Mouse (Mus musculus) lung, adult 18-20 months (tissue): ENCODE data around the gene Ivd.

Experiments used
- DNase-seq, 2 experiments: peaks; one replicate each; pipeline ENCODE4 v3.0.0; 2022; ENCODE audit warnings: mixed read lengths in 2 of 2

The Ivd gene

GRCm38 (mm10) chr2:118861454-118862339, at the start of gene Ivd:
Gene Ivd, plus strand, starts transcription at chr2:118861954.
- peak; percentile 95 to 97 for DNase-seq

DNA sequence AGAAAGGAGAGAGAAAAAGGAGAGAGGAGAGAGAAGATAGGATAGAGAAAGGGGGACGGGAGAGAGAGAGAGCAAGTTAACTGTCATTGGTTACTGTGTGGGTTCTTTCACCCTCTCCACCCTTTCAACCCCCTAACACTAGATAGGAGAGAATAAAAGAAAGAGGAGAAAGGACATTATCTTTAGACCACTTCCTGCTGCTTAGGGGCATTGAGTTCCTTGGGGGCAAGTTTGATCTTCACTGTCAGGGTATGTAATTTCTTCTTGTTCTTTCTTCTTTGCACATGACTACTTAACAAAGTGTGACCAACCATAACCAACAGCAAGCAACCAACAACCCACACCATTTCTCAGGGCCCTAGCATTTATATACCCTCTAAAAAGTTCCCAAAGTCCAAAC, 49.0 kb upstream of the Ivd start:
- DNase-seq, result no peak

GRCm38 (mm10) chr2:118813981-118814836, 47.5 kb upstream of the Ivd start, which contains the start of gene Knstrn:
Gene Knstrn, plus strand, starts transcription at chr2:118814003.
- peak; percentile 90 to 94 for DNase-seq

DNA sequence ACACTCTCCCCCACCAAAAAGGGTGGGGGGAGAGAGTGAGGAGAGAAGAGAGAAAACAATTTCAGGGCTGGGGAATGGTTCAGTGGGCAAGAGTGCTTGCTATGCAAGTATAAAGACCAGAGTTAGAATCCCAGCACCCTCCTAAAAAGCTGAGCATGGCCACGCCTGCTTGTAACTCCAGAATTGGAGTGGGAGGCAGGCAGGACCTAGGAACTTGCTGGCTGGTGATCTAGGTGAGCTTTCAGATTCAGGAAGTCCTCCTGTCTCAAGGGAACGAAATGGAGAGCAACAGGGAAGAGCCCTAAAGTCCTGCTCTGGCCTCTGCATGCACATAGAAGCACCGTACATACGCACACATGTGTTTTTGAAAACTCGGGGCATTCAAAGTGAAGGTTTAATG, 39.0 kb upstream of the Ivd start:
- no peak for DNase-seq

DNA sequence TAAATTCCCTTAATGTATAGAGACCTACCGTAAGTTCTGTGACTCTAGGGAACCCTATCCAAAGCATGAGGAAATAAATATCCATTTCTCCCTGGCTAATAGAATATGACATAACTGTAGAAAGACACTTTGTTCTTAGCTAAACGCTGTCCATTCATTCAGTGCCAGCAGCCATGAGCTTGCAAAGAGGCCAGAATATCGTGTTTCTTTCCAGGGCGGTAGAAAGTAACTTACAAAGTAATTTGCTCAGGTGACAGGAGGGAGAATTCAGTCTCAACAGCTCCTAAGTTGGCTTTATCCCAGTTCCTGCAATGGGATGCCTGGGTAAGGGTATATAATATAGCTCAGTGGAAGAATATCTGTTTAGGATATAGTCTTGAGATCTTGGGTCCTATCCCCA, 37.4 kb upstream of the Ivd start:
- DNase-seq, result no peak

GRCm38 (mm10) chr2:118829096-118829495, 32.7 kb upstream of the Ivd start:
- DNase-seq, result no peak

GRCm38 (mm10) chr2:118834061-118834460, 27.7 kb upstream of the Ivd start:
- no peak for DNase-seq

GRCm38 (mm10) chr2:118835115-118835514, 26.6 kb upstream of the Ivd start:
- DNase-seq, result no peak

DNA sequence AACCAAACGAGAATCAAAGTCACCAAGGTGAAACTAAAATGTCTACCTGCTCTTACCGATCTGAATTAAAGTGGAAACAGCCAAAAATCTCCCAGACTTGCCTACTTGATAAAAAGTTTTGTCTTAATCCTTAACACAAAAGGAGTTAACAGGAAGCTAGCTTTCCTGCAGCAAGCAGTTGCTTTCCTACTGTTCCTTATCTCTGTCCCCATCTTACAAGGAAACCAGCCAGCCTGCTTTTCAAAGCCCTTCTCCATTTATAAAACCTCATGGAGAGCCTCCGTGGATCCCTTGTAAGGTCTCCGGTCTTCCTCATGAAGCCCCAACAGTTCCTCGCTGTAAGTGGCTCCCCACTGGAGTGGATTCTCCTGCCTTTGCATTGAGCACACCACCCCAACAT, 23.4 kb upstream of the Ivd start:
- no peak for DNase-seq

GRCm38 (mm10) chr2:118841186-118841585, 20.6 kb upstream of the Ivd start:
- DNase-seq, result no peak

- DNase-seq, result no peak
Measured at GRCm38 (mm10) chr2:118841774-118842173, 20.0 kb upstream of the Ivd start.

DNA sequence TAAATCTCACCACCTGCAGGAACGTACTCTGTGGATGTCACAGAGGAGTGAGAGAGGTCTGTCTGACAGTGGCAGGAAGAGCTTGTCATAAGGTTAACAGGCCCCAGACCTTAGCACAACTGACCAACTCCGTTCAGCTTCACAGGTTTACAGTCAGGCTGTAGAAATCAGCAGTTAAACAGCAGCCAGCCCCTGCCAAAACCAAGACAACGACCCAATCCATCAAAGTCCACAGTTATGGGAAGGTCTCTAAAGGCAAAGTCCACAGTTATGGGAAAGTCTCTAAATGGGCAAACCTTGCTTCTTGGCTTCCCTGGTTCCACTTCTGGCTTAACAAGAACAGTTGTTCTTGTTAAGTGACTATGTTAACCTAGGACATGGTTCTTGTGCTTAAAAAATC, 17.3 kb upstream of the Ivd start:
- no peak for DNase-seq

GRCm38 (mm10) chr2:118846246-118846645, 15.5 kb upstream of the Ivd start:
- DNase-seq, result peak; percentile 9 to 50

- no peak for DNase-seq
Measured at GRCm38 (mm10) chr2:118851756-118852155, 10.0 kb upstream of the Ivd start.

DNA sequence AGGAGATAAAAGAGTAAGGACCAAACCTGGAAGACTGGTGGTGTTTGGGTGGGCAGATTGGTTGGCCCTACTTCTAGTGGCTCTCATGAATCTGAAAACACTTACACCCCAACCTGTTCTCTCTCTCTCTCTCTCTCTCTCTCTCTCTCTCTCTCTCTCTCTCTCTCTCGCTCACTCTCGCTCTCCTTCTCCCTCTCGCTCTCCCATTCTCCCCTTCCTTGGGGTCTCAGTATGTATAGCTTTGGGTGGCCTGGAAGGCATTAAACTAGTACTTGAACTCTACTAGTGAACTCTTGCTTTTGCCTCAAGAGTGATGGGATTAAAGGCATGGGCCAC, 554 bp downstream of the Ivd start:
- DNase-seq, result no peak

DNA sequence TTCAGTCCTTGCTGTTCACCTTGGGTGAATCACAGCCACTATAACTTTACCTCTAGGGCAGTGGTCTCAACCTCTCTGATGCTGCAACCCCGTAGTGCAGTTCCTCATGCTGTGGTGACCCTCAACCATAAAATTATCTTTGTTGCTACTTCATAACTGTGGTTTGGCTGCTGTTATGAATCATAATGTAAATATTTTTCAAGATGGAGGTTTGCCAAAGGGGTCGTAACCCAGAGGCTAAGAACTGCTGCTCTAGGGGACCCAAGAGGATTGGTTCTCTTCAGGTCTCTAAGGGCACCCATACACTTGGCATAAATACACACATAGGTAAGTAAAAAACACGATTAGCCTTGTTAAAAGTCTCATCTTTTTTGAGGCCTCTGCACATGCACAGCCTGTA, 8.8 kb downstream of the Ivd start:
- DNase-seq, result no peak

DNA sequence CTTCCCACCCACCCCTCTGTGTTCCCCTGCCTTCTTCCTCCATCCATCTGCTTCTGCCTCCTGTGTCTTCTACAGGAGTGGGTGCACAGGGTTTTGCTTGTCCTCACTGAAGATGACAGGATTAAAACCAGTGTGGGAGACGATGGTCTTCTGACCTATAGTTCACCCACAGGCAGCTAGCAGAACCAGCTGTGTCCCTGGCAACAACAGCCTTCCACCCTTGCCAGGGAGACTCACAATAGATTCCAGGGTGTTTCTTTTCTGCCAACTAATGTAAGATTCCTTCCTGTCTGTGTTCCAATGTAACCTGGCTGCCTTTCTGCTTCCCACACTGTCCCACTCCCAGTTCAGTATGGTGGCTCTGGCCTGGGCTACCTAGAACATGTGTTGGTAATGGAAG, 9.3 kb downstream of the Ivd start:
- peak in 1 of 2 experiments; percentile 18 for DNase-seq

- peak in 1 of 2 experiments; percentile 17 for DNase-seq
Measured at GRCm38 (mm10) chr2:118873018-118873417, 11.3 kb downstream of the Ivd start.

- DNase-seq, result no peak
Measured at GRCm38 (mm10) chr2:118873890-118874430, 12.2 kb downstream of the Ivd start.

DNA sequence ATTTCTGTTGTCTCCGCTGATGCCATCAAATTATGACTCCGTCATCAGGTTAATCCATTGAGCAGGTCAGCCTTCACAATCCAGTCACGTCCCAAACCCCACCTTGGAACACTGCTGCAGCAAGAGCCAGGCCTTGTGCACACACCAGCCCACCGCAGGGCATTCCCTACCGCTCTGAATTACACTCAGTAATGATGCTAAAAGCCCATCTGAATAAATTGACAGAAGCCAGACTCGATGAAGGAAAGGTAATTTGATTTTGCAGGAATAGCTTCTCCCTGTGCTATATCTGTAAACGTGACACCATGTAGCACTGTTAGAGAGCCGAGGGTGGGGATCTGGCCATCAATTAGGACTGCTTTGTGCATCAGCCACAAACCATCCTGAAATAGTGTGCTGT, 13.6 kb downstream of the Ivd start:
- no peak for DNase-seq

- DNase-seq, result no peak
Measured at GRCm38 (mm10) chr2:118876453-118876852, 14.7 kb downstream of the Ivd start.

GRCm38 (mm10) chr2:118881019-118881418, 19.3 kb downstream of the Ivd start:
- no peak for DNase-seq

DNA sequence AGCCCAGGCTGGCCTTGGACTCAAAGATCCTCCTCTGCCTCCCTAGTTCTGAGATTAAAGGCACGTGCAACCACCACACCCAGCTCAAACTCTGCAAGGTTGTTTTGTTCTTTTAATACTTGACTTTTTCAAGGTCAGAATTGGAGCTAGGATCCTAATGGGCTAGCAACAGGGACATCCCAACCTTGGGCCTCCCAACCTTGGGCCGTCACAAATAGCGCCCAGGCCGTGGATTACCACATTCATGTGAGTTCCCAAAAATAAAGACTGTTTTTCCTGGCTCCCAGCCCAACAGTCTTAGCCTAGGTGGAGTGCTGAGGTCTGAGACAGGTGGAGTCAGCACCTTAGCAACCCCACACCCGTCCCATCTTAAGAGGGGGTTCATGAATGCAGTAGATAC, 20.2 kb downstream of the Ivd start:
- no peak for DNase-seq
